Mouse (Mus musculus) heart, embryonic 11.5 days (tissue): Measurements from ENCODE around the gene Pde4d. TPM values are rescaled to one million over a fixed set of nuclear protein-coding genes. Genes with fewer than 3 reads are reported as not detected.

ENCODE experiments used
- ATAC-seq: fragments of 200-750 bp; cut with Nextera tagmentation; replicated peaks from 2 replicates; pipeline ENCODE4 v1.8.0; 2017; ENCODE audit warnings: moderate library complexity; ENCODE audit not compliant: insufficient number of reproducible peaks, low FRiP score, low TSS enrichment
- H3K27ac ChIP-seq: fragments of 300-500 bp; sonication (generic); 2 replicates; pipeline ENCODE4 v1.5.1; 2014; ENCODE audit warnings: mild to moderate bottlenecking, low read depth, low read length
- H3K27me3 ChIP-seq: fragments of 300-500 bp; sonication (generic); 2 replicates; pipeline ENCODE4 v1.6.1; 2014; ENCODE audit warnings: mild to moderate bottlenecking, low read length, mixed read lengths; ENCODE audit not compliant: control insufficient read depth, insufficient read depth
- H3K36me3 ChIP-seq: fragments of 300-500 bp; sonication (generic); 2 replicates; pipeline ENCODE4 v1.6.1; 2014; ENCODE audit warnings: mild to moderate bottlenecking, low read length, moderate library complexity, mixed read lengths; ENCODE audit not compliant: control insufficient read depth, insufficient read depth
- H3K4me1 ChIP-seq: fragments of 300-500 bp; sonication (generic); 2 replicates; pipeline ENCODE4 v1.6.1; 2014; ENCODE audit warnings: low read length; ENCODE audit not compliant: control insufficient read depth, insufficient read depth
- H3K4me2 ChIP-seq: fragments of 300-500 bp; sonication (generic); 2 replicates; pipeline ENCODE4 v1.6.1; 2014; ENCODE audit warnings: mild to moderate bottlenecking, moderate library complexity
- H3K4me3 ChIP-seq: fragments of 300-500 bp; sonication (generic); 2 replicates; pipeline ENCODE4 v1.5.1; 2014; ENCODE audit warnings: low read depth, low read length
- H3K9ac ChIP-seq: fragments of 300-500 bp; sonication (generic); 2 replicates; pipeline ENCODE4 v1.6.1; 2014; ENCODE audit warnings: mild to moderate bottlenecking, low read depth, low read length, moderate library complexity
- H3K9me3 ChIP-seq: fragments of 300-500 bp; sonication (generic); replicated peaks from 2 replicates; pipeline ENCODE4 v1.6.1; 2016; ENCODE audit warnings: low read length; ENCODE audit not compliant: control insufficient read depth
- whole genome bisulfite sequencing: fragments of 180-500 bp; shearing (Covaris S2); extraction: QIAGEN DNeasy Blood & Tissue Kit; methylation state at CpG from one replicate; pipeline ENCODE4 v1.1.7; 2014; ENCODE audit not compliant: insufficient replicate concordance; 5-methylcytosine and 5-hydroxymethylcytosine counted together
- polyA plus RNA-seq: library from polyadenylated mRNA; unstranded; fragments of >200 nt; fragmentation: Nextera tagmentation; extraction: Ambion mirVana; gene quantifications from 2 replicates; pipeline ENCODE4 v1.2.1, GENCODE M21; 2014

The Pde4d gene
- polyA plus RNA-seq, 1 experiment from 2014 or later: 27.8 TPM

DNA sequence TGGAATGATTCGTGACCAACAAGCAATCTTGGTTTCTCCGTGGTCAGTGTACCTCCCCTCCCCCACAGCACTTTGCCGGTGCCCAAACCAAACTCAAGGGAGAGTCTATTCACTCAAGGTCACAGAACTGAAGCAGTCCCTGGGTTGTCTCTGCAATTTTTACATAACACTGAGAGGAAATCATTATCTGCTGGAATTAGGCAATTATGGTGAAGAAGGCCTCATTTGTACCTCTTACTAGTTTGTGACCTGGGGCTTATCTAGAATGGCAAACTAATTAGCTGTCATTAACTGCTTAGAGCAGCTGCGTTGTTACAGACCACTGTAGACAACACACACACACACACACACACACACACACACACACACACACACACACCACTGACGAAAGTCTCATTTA, 1325.4 kb downstream of the Pde4d start:
- H3K27ac ChIP-seq: no peak overlapping the region

DNA sequence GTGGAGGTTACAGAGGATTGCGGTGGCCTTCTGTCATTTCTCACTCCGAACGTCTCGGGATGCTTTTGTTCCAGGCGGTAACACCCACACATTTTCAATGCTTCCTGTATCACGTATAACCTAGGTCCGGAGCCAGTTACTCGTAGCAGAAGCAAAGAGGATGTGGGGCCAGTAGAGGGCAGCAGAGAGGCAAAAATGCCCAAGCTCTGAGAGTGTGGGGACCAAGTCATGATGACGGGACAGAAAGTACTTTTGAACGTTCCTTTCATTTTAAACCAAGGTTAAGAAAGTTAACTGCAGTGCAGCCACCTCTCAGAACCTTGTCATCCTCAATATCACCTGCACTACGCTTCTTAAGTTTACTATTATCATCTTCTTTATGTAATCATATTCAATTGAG, 1326.4 kb downstream of the Pde4d start:
- WGBS: 3% methylated on average over 11 of the region's 11 CpGs

More for the DNA sequence above, 1325.4 kb downstream of the Pde4d start:
- Histone ChIP-seq H3K27me3 (no peaks in the 10 kb centered on the region), H3K4me3 (no peak overlapping the region), H3K4me1 (peaks cover 15% of the 10 kb centered on the region), H3K9ac (no peak overlapping the region), H3K36me3 (0 out of 2 replicates have a peak, but pooled peaks cover 2% of the 10 kb centered on the region), H3K9me3 (no peaks in the 10 kb centered on the region), H3K4me2 (no peak overlapping the region; the same call in 1 of the 2 replicates)
- ATAC-seq: no peak
- 26% methylated on average over 5 of the region's 5 CpGs for WGBS

DNA sequence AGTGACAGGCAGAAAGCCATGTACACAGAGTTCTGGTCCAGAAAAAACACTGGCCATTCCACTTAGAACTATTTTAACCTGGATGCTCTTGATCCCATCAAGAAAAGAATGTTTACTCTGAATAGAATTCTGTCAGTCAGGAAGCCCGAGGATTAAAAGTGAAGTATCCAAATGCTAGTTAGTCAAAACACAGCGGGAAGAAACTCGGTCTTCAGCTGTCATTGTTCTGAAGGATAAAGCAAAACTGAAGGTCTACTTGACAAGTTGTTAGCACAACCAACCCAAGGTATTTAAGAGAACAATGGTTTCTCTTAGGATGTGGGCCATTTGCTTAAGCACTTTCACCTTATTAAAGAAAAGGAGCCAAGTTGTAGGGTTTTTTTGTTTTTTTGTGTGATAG, 1327.2 kb downstream of the Pde4d start:
- Histone ChIP-seq H3K4me2 (no peak overlapping the region), H3K9me3 (no peaks in the 10 kb centered on the region), H3K4me1 (peaks cover 15% of the 10 kb centered on the region), H3K36me3 (0 out of 2 replicates have a peak, but pooled peaks cover 2% of the 10 kb centered on the region), H3K9ac (no peak overlapping the region), H3K4me3 (no peak overlapping the region), H3K27ac (no peak overlapping the region), H3K27me3 (no peaks in the 10 kb centered on the region)
- no peak for ATAC-seq
- WGBS: 31% methylated on average over 3 of the region's 3 CpGs

More for the DNA sequence above, 1326.4 kb downstream of the Pde4d start:
- H3K27me3 ChIP-seq: no peaks in the 10 kb centered on the region
- no peak overlapping the region; the same call in 1 of the 2 replicates for H3K27ac ChIP-seq
- H3K36me3 ChIP-seq: 0 out of 2 replicates have a peak, but pooled peaks cover 2% of the 10 kb centered on the region
- H3K9me3 ChIP-seq: no peaks in the 10 kb centered on the region
- H3K4me3 ChIP-seq: peak overlapping the region; percentile 27; the same call in 1 of the 2 replicates
- peak overlapping the region; percentile 59; the same call in 1 of the 2 replicates for H3K9ac ChIP-seq
- ATAC-seq: peak; percentile 86
- peak overlapping the region; percentile 66 for H3K4me2 ChIP-seq
- H3K4me1 ChIP-seq: peaks cover 15% of the 10 kb centered on the region

DNA sequence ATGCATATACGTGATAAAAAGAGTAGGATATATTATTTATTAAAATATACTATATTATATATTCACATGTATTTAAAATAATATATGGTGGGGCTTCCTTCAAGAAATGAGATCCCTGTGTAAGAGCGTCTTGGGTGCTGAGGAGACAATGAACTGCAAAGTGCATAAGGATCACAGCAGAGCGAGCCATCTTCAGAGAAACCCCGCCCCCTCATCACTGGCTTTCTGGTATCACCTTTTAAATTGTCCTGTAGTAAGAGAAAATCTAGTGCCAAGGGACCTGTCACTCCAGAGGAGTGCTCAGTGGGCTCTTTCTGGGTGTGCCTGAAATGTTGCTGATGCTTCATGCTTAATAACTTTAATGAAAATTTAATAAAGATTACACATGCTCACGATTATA, 1327.7 kb downstream of the Pde4d start:
- WGBS: 78% methylated on average over 5 of the region's 5 CpGs
- no peak overlapping the region for H3K9ac ChIP-seq
- H3K9me3 ChIP-seq: no peaks in the 10 kb centered on the region
- H3K4me2 ChIP-seq: no peak overlapping the region
- no peak overlapping the region for H3K4me3 ChIP-seq
- H3K27me3 ChIP-seq: no peaks in the 10 kb centered on the region
- ATAC-seq: no peak
- H3K4me1 ChIP-seq: peaks cover 15% of the 10 kb centered on the region
- H3K36me3 ChIP-seq: no peaks in the 10 kb centered on the region
- H3K27ac ChIP-seq: no peak overlapping the region

DNA sequence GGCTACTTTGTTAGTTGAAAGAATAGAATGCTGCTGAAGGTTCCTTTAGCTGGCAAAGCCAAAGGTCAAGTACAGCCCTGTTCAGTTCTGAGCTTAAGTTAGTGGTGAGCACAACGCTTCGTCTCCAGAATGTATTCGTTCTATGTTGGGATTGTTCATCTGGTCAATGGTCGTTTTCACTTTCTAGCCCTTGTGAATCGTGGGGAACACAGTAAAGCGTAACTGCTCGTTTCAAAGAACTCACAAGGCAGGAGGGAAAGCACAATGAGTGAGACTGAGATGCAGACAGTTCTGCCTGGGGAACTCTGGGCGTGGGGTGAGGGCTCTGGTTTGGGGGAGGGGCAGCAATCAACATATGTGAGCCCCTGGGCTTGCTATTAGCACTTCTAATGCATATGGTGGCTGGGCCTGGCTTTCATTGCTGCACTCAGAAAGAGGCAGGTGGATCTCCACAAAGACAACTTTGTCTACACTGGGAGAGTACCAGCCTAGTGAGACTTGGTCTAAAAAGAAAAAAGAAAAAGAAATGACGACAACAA, 1328.6 kb downstream of the Pde4d start:
- H3K27me3 ChIP-seq: no peaks in the 10 kb centered on the region
- WGBS: 52% methylated on average over 9 of the region's 9 CpGs
- H3K4me3 ChIP-seq: no peak overlapping the region

DNA sequence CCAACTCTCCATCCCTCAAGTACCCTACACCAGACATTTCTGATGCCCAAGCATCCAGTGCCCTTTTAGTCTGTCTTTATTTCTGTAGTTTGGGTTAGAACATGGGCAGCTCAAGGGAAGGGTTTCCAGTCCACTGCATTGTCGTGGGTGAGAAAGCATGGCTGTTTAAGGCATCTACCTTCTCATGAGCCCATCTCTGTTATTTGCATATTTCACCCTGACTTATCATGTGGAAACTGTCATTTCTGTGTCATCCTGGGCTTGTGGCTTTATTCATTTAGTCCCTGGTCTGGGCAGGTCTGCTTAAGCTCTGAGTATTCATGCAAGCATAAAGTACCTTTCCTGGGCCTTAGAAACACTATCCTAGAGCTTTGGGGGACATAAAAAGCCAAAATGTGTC, 1331.7 kb downstream of the Pde4d start:
- Histone ChIP-seq H3K9ac (no peak overlapping the region), H3K4me1 (peaks cover 1% of the 10 kb centered on the region; the same call in 1 of the 2 replicates), H3K9me3 (no peaks in the 10 kb centered on the region), H3K27ac (no peak overlapping the region), H3K27me3 (no peaks in the 10 kb centered on the region), H3K36me3 (no peaks in the 10 kb centered on the region), H3K4me2 (no peak overlapping the region), H3K4me3 (no peak overlapping the region)
- ATAC-seq: no peak
- 77% methylated on average over 1 of the region's 1 CpGs for WGBS

More for the DNA sequence above, 1328.6 kb downstream of the Pde4d start:
- Histone ChIP-seq H3K4me1 (peaks cover 15% of the 10 kb centered on the region), H3K36me3 (no peaks in the 10 kb centered on the region), H3K4me2 (no peak overlapping the region), H3K27ac (no peak overlapping the region), H3K9ac (no peak overlapping the region), H3K9me3 (no peaks in the 10 kb centered on the region)
- no peak for ATAC-seq

DNA sequence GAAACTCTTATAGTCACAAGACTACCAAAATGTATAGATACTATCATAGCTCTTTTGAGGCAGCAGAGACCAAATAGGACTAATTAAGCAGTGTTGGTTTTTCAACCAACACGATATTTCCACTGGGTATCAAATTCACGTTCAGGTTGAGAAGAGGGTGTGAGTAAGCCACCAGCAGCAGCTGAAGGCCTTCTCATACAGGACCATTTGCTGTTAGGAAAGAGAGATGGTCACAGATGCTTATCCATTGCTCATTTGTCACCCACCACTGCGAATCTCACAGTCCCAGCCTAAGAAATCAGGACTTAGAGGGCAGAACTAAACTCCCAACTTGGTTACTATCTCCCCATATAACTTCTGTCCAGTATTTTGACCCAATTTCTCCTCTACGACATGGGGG, 1338.9 kb downstream of the Pde4d start:
- Histone ChIP-seq H3K27me3 (no peaks in the 10 kb centered on the region), H3K4me2 (no peak overlapping the region), H3K4me3 (no peak overlapping the region), H3K36me3 (no peaks in the 10 kb centered on the region), H3K27ac (no peak overlapping the region), H3K4me1 (peaks cover 3% of the 10 kb centered on the region; the same call in 1 of the 2 replicates), H3K9ac (no peak overlapping the region), H3K9me3 (no peaks in the 10 kb centered on the region)
- 82% methylated on average over 4 of the region's 4 CpGs for WGBS
- ATAC-seq: no peak

DNA sequence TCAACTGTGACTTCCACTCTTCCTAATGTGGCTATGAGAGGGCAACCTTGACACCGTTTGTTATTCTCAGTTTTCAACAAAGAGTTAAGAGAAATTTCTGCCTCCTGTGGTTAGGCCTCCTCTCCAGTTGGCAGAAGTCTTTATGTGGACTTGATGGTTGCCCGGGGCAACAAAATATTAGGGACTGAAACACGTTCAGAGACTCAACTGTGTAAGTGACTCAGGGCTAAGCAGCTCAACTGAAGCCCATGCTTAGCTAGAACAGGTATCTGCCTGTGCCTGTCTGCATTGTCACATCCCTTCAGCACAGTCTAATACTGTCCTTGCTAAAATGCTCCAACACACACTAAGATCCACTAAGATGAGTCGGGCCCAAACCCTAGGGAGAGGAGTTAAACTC, 1339.4 kb downstream of the Pde4d start:
- Histone ChIP-seq H3K27ac (no peak overlapping the region), H3K9ac (no peak overlapping the region), H3K9me3 (no peaks in the 10 kb centered on the region), H3K4me1 (peaks cover 3% of the 10 kb centered on the region; the same call in 1 of the 2 replicates), H3K36me3 (no peaks in the 10 kb centered on the region), H3K4me3 (no peak overlapping the region), H3K4me2 (no peak overlapping the region), H3K27me3 (no peaks in the 10 kb centered on the region)
- ATAC-seq: no peak
- WGBS: 78% methylated on average over 4 of the region's 4 CpGs
